Mouse (Mus musculus): Measurements from ENCODE around the gene Gm21256. TPM values are rescaled to one million over a fixed set of nuclear protein-coding genes. Genes with fewer than 3 reads are reported as not detected.
"Not testable (repeated sequence)": the region's sequence is repeated elsewhere in the genome, so short reads cannot be mapped to it uniquely, and the experiment has no call there.

Gm21256 gene
- not detected in 2 replicates for polyA plus RNA-seq (2012; rRNA removed)

DNA sequence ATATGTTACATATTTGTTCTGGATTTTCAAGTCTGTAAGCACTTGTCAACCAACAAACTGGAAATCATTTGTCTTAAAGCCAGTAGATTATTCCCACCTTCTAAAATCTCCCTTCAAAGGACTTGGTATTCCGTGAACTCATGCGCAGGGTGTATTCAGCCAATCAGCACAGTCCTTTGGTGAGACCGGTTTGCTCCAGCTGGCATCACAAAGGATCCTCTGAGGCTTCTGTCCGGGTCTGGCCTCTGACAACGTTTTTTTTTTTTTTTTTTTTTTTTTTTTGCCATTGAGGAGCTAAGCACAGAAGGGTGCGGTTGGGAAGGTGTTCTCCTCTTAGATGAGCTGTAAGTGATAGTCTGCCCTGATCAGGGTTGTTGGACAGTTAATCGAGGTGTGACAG is at the start of gene Gm21256:
TSS of gene Gm21256 (plus strand) at position 301 of the 400 bp plus-strand sequence.
- no CpG with 5 or more reads among the region's 7 CpGs for WGBS

More for the DNA sequence above, at the start of gene Gm21256:
- H3K4me1 ChIP-seq (ENCODE audit: control insufficient read depth, insufficient read depth, low read length); H3K36me3 ChIP-seq (ENCODE audit: control insufficient read depth, insufficient read depth, low read length); DNase-seq; H3K27ac ChIP-seq (ENCODE audit: insufficient read depth, low read depth, low read length); H3K27me3 ChIP-seq (replicated peaks; ENCODE audit: control insufficient read depth, insufficient read depth, low read length); H3K4me3 ChIP-seq (ENCODE audit: insufficient read depth, low read depth, low read length): not testable (repeated sequence)

Other genes starting within 250 kb of the Gm21256 start
- not detected in 2 replicates for gene Gm21170, start 240.1 kb downstream of the Gm21256 start, polyA plus RNA-seq (2012; rRNA removed)

Measured in kidney, adult 2 months (tissue).